Mouse (Mus musculus): Measurements from ENCODE around the gene Myl7. TPM values are rescaled to one million over a fixed set of nuclear protein-coding genes. Genes with fewer than 3 reads are reported as not detected.
"Not testable (repeated sequence)": the region's sequence is repeated elsewhere in the genome, so short reads cannot be mapped to it uniquely, and the experiment has no call there.

The Myl7 gene
- total RNA-seq, 2 experiments from 2014 or later, result not detected

DNA sequence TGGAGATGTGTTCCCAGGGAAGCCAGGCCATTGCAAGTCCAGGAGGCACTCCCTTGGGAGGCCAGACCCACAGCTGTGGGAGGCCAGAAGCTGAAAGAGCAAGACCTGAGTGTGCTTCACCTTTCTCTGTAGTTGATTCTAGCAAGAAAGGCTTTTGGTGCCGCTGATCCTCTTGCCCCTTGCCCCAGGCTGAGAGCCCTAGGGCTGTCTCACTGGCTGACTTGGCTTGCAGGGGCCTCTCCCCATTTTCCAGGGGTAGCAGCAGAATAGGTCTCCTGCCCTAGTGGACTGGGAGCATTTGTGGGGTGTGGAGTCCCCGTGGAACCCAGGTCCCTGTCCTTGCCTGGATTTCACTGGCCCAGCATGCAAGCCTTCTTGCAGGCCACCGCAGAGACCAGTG is 2.7 kb upstream of the Myl7 start:
- Histone ChIP-seq H3K4me3 (no peak overlapping the region), H3K27ac (no peak overlapping the region)
- no peak for DNase-seq
- intact Hi-C loops (cut with DNase I), result no loop called here
- no peak for TF ChIP-seq CTCF (IDR thresholded peaks at IDR 0.05)

- TF ChIP-seq CTCF (IDR thresholded peaks at IDR 0.05), result no peak
- intact Hi-C loops (cut with DNase I), result no loop called here
- Histone ChIP-seq H3K4me3 (no peak overlapping the region), H3K27ac (no peak overlapping the region)
- DNase-seq, result no peak
Observed at GRCm38 (mm10) chr11:5899286-5899685, 704 bp upstream of the Myl7 start.

GRCm38 (mm10) chr11:5897839-5898238 is 743 bp downstream of the Myl7 start:
- no peak overlapping the region for H3K4me3 ChIP-seq
- H3K27ac ChIP-seq, result no peak overlapping the region

GRCm38 (mm10) chr11:5897230-5897629 is 1.4 kb downstream of the Myl7 start:
- TF ChIP-seq CTCF (IDR thresholded peaks at IDR 0.05), result no peak
- Histone ChIP-seq H3K27ac (no peak overlapping the region), H3K4me3 (no peak overlapping the region)
- intact Hi-C loops (cut with DNase I), result no loop called here
- DNase-seq, result no peak

More at GRCm38 (mm10) chr11:5897839-5898238, 743 bp downstream of the Myl7 start:
- TF ChIP-seq CTCF (IDR thresholded peaks at IDR 0.05), result no peak
- intact Hi-C loops (cut with DNase I), result no loop called here
- no peak for DNase-seq

DNA sequence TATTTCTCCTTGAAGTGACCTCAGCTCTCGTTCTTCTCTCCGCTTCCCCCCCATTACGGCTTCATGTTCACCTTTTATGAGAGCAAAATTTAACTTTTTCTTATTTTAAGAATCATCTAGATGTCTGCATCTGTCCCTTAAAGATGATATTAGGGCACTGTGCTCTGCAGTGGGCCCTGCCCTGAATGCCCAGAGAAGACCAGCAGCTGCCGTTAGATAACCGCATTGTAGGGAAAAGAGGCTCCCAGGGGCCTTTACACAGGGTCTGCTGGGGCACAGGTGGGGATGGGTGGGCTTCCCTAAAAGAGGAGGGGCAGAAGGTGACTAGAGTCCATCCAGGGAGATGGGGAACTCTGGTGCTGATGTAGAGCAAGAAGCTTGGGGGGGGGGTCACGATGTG is 4.8 kb downstream of the Myl7 start:
- no peak for TF ChIP-seq CTCF (IDR thresholded peaks at IDR 0.05)
- Histone ChIP-seq H3K4me3 (no peak overlapping the region), H3K27ac (no peak overlapping the region)
- intact Hi-C loops (cut with DNase I), result no loop called here
- no peak for DNase-seq

DNA sequence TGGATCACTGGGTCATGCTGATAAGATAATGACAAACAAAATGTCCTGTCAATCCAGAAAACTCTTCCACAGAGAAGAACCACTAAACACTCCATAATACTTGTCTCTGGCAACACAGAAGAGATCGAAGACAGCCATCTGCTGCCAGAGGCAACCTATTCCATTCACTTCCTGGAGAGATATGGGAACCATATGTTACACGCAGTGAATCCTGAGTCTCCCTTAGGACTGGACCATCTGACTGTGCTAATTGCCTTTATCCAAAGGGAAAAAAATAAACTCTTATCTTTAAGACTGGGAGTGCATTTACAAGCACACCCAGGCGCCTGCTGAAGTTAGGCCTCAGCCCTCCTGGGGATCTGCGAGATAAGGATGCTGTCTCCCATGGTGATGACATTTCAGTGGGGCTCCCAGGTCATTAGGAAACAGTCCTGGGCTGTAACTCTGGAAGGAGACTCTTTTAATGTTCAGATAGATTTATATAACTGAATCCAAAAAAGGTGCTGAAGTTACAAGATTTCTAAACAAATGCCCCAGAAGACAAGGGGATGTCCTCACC is 5.7 kb downstream of the Myl7 start:
- intact Hi-C loops (cut with DNase I), result no loop called here
- no peak for TF ChIP-seq CTCF (IDR thresholded peaks at IDR 0.05)
- Histone ChIP-seq H3K27ac (no peak overlapping the region), H3K4me3 (no peak overlapping the region)
- DNase-seq, result no peak

DNA sequence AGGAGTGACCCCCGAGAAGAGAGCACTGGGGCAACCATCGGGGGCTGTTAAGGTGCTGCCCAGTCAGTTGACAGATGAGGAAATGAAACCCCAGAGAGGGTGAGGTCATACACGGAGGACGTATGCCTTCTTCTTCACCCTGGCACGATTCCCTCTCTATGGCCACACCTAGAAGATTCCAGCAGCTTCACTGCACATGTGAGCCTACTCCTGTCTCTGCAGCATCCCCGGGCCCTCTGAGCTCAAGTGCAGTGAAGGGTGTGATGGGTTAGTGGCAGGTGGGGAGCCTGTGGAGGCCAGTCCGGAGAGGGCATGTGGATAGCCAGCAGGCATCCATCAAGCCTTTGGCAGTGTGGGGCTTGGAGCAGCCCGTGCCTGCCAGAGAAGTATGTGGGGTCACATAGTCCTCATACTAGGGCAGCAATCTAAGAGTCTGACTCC is 6.4 kb downstream of the Myl7 start:
- TF ChIP-seq CTCF (IDR thresholded peaks at IDR 0.05), result no peak
- H3K4me3 ChIP-seq, result no peak overlapping the region
- intact Hi-C loops (cut with DNase I), result no loop called here
- peak; percentile 64 for DNase-seq
- H3K27ac ChIP-seq, result peak overlapping the region; percentile 55

GRCm38 (mm10) chr11:5888563-5888962 is 10.0 kb downstream of the Myl7 start:
- intact Hi-C loops (cut with DNase I), result loop anchor here (10.0 kb wide), 1 partner anchor 164 kb away; no protein-coding TSS in a partner anchor
- DNase-seq, H3K27ac ChIP-seq, H3K4me3 ChIP-seq: not testable (repeated sequence)

- intact Hi-C loops (cut with DNase I), result loop anchor here (10.0 kb wide), 1 partner anchor 162 kb away; no protein-coding TSS in a partner anchor
Observed at GRCm38 (mm10) chr11:5887250-5887649, 11.3 kb downstream of the Myl7 start.

GRCm38 (mm10) chr11:5886187-5886586 is 12.4 kb downstream of the Myl7 start:
- Histone ChIP-seq H3K27ac (no peak overlapping the region), H3K4me3 (no peak overlapping the region)
- intact Hi-C loops (cut with DNase I), result loop anchor here (10.0 kb wide), 1 partner anchor 161 kb away; no protein-coding TSS in a partner anchor
- DNase-seq, result peak; percentile 73
- peak; percentile 99 for TF ChIP-seq CTCF (IDR thresholded peaks at IDR 0.05)

More at GRCm38 (mm10) chr11:5887250-5887649, 11.3 kb downstream of the Myl7 start:
- Histone ChIP-seq H3K4me3 (no peak overlapping the region), H3K27ac (no peak overlapping the region)
- no peak for TF ChIP-seq CTCF (IDR thresholded peaks at IDR 0.05)
- DNase-seq, result no peak

- Histone ChIP-seq H3K4me3 (no peak overlapping the region), H3K27ac (peak overlapping the region; percentile 67)
- intact Hi-C loops (cut with DNase I), result loop anchor here (10.0 kb wide), 1 partner anchor 158 kb away; no protein-coding TSS in a partner anchor
- TF ChIP-seq CTCF (IDR thresholded peaks at IDR 0.05), result no peak
- DNase-seq, result peak; percentile 36
Observed at GRCm38 (mm10) chr11:5882518-5882917, 16.1 kb downstream of the Myl7 start.

GRCm38 (mm10) chr11:5879905-5880304 is 18.7 kb downstream of the Myl7 start:
- TF ChIP-seq CTCF (IDR thresholded peaks at IDR 0.05), result peak; percentile 74
- DNase-seq, result peak; percentile 61
- intact Hi-C loops (cut with DNase I), result loop anchor here (2.0 to 10.0 kb wide), 2 partner anchors 41 to 155 kb away; partner anchors contain the start of gene Polm
- Histone ChIP-seq H3K4me3 (no peak overlapping the region), H3K27ac (no peak overlapping the region)

DNA sequence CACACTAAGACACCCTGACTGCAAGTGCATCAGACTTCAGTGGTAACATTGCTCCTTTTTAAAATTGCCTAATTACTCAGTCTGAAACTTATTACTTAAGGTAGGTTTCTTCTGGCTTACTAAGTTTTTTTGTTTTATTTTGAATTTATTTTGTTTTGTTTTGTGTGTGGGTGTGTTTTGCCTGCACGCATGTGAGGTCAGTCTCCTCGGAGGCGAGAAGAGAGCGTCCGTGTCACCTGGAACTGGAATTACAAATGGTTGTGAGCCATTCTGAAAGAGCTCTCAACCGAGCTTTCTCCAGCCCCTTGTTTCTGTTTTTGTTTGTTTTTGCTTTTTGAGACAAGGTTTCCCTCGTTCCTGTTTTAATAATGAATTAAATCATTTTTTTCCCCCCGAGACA is 19.9 kb downstream of the Myl7 start:
- Histone ChIP-seq H3K4me3 (peak overlapping the region; percentile 95), H3K27ac (peak overlapping the region; percentile 91)
- intact Hi-C loops (cut with DNase I), result loop anchor here (2.0 kb wide), 1 partner anchor 40 kb away; the partner anchor contains the start of gene Polm
- no peak for TF ChIP-seq CTCF (IDR thresholded peaks at IDR 0.05)
- no peak for DNase-seq
